Mouse (Mus musculus): ENCODE measurements around the gene Cdh24. TPM values are rescaled to one million over a fixed set of nuclear protein-coding genes. Genes with fewer than 3 reads are reported as not detected.
A peak's percentile ranks its signal among the peaks of the same experiment; 100 is the strongest.

Gene Cdh24
- total RNA-seq, 2 experiments from 2014 or later: 0.36 to 0.59 TPM

GRCm38 (mm10) chr14:54646455-54646854, 5.3 kb upstream of the Cdh24 start:
- intact Hi-C loops (cut with DNase I): loop anchor here (5.0 kb wide), 1 partner anchor 34 kb away; no protein-coding TSS in a partner anchor

GRCm38 (mm10) chr14:54644294-54644693, 3.1 kb upstream of the Cdh24 start:
- intact Hi-C loops (cut with DNase I): no loop called here

More at GRCm38 (mm10) chr14:54646455-54646854, 5.3 kb upstream of the Cdh24 start:
- no peak for DNase-seq

GRCm38 (mm10) chr14:54643011-54643410, 1.8 kb upstream of the Cdh24 start:
- no peak for DNase-seq

More at GRCm38 (mm10) chr14:54644294-54644693, 3.1 kb upstream of the Cdh24 start:
- no peak for DNase-seq

GRCm38 (mm10) chr14:54642224-54642944, 1.2 kb upstream of the Cdh24 start:
- intact Hi-C loops (cut with DNase I): loop anchor here (2.0 kb wide), 1 partner anchor 60 kb away; no protein-coding TSS in a partner anchor
- DNase-seq: no peak

More at GRCm38 (mm10) chr14:54643011-54643410, 1.8 kb upstream of the Cdh24 start:
- intact Hi-C loops (cut with DNase I): loop anchor here (2.0 kb wide), 1 partner anchor 60 kb away; no protein-coding TSS in a partner anchor

- no peak for DNase-seq
- intact Hi-C loops (cut with DNase I): loop anchor here (1.0 kb wide), 1 partner anchor 72 kb away; no protein-coding TSS in a partner anchor
Measured at GRCm38 (mm10) chr14:54640946-54641304, 239 bp downstream of the Cdh24 start, which contains the start of gene Gm17606. TSS of gene Gm17606 (plus strand) at chr14:54640952.

GRCm38 (mm10) chr14:54640121-54640520, 1.0 kb downstream of the Cdh24 start:
- intact Hi-C loops (cut with DNase I): no loop called here
- no peak for DNase-seq

- DNase-seq: no peak
- intact Hi-C loops (cut with DNase I): no loop called here
Measured at GRCm38 (mm10) chr14:54638210-54638609, 3.0 kb downstream of the Cdh24 start.

GRCm38 (mm10) chr14:54636954-54637353, 4.2 kb downstream of the Cdh24 start:
- intact Hi-C loops (cut with DNase I): no loop called here
- no peak for DNase-seq

- intact Hi-C loops (cut with DNase I): no loop called here
- DNase-seq: no peak
Measured at GRCm38 (mm10) chr14:54634182-54634581, 7.0 kb downstream of the Cdh24 start.

GRCm38 (mm10) chr14:54632252-54632651, 8.9 kb downstream of the Cdh24 start:
- no peak for DNase-seq
- intact Hi-C loops (cut with DNase I): no loop called here

GRCm38 (mm10) chr14:54631240-54631599, 9.9 kb downstream of the Cdh24 start:
- no peak for DNase-seq

GRCm38 (mm10) chr14:54630583-54631239, 10.5 kb downstream of the Cdh24 start:
- intact Hi-C loops (cut with DNase I): no loop called here
- DNase-seq: no peak

More at GRCm38 (mm10) chr14:54631240-54631599, 9.9 kb downstream of the Cdh24 start:
- intact Hi-C loops (cut with DNase I): no loop called here

GRCm38 (mm10) chr14:54629797-54630196, 11.4 kb downstream of the Cdh24 start:
- no peak for DNase-seq
- intact Hi-C loops (cut with DNase I): no loop called here

- no peak for DNase-seq
- intact Hi-C loops (cut with DNase I): no loop called here
Measured at GRCm38 (mm10) chr14:54628103-54628502, 13.1 kb downstream of the Cdh24 start.

GRCm38 (mm10) chr14:54624976-54625375, 16.2 kb downstream of the Cdh24 start:
- no peak for DNase-seq
- intact Hi-C loops (cut with DNase I): no loop called here

GRCm38 (mm10) chr14:54623334-54623733, 17.8 kb downstream of the Cdh24 start:
- no peak for DNase-seq
- intact Hi-C loops (cut with DNase I): no loop called here

GRCm38 (mm10) chr14:54621133-54621532, 20.0 kb downstream of the Cdh24 start, which contains the start of gene Psmb11:
TSS of gene Psmb11 (plus strand) at chr14:54621433.
- DNase-seq: no peak
- intact Hi-C loops (cut with DNase I): no loop called here

GRCm38 (mm10) chr14:54617897-54618365, 23.2 kb downstream of the Cdh24 start, which contains the start of gene Psmb5:
TSS of gene Psmb5 (minus strand) at chr14:54618022.
- peak; percentile 79 to 85 for DNase-seq
- intact Hi-C loops (cut with DNase I): loop anchor here (1.0 kb wide), 1 partner anchor 11 kb away; no protein-coding TSS in a partner anchor

- no peak for DNase-seq
- intact Hi-C loops (cut with DNase I): loop anchor here (1.0 kb wide), 1 partner anchor 10 kb away; no protein-coding TSS in a partner anchor
Measured at GRCm38 (mm10) chr14:54617152-54617896, 23.8 kb downstream of the Cdh24 start.

- intact Hi-C loops (cut with DNase I): no loop called here
Measured at GRCm38 (mm10) chr14:54616226-54616825, 24.8 kb downstream of the Cdh24 start.

More at GRCm38 (mm10) chr14:54616226-54616825, 24.8 kb downstream of the Cdh24 start:
- no peak for DNase-seq

Data from gastrocnemius, postnatal 36 days (tissue).